8 mouse cellular contexts compared by ENCODE assay signal in genomic region chr11:67110168-67110948, GRCm38 (mm10). TPM values are rescaled to one million over a fixed set of nuclear protein-coding genes. Genes with fewer than 3 reads are reported as not detected.
DNase-seq lines count a peak whose midpoint lies in the region; TF ChIP-seq lines count a peak whose summit lies in the region.
"Had no signal": no experiment of that assay in that cellular context is flagged by ENCODE, and none has a peak within 500 bp of the region (broad histone marks: within the 10 kb centered on the region; RNA-seq: fewer than 3 reads in every experiment).

No protein-coding gene starts in this region.

- H3K4me1 ChIP-seq in MEL (ENCODE audit: control insufficient read depth in 1 of 2, insufficient read depth in 2 of 2, low read length in 2 of 2), result no peaks in the 10 kb centered on the region
- H3K4me1 ChIP-seq in bone marrow, adult 2 months (ENCODE audit: control insufficient read depth, insufficient read depth, low read length), result no peaks in the 10 kb centered on the region
- H3K4me1 ChIP-seq in embryonic fibroblast, embryonic 13.5 days (ENCODE audit: control insufficient read depth, insufficient read depth, low read length), result no peaks in the 10 kb centered on the region

- no peaks in the 10 kb centered on the region; a peak in 1 of 4 replicates for H3K27me3 ChIP-seq in MEL (ENCODE audit: control insufficient read depth in 1 of 2, insufficient read depth in 2 of 2, low read length in 2 of 2)

- intact Hi-C loops in heart, postnatal 14 days (cut with DNase I), result loop anchor here (10.0 kb wide), 1 partner anchor 564 kb away; no protein-coding TSS in a partner anchor

- DNase-seq in MEL (ENCODE audit: low read depth, low spot score), result peak; percentile 70
- DNase-seq in heart, postnatal 14 days, result peak; percentile 63 to 74
- peak; percentile 75 for DNase-seq in layer of hippocampus, adult 9-10 months (ENCODE audit: low spot score)
- peak; percentile 74 for DNase-seq in lung, postnatal 14 days
- peak; percentile 60 for DNase-seq in retina, postnatal 7 days (ENCODE audit: low read depth, low spot score)

- no peak for TF ChIP-seq POLR2A in MEL (IDR thresholded peaks at IDR 0.05; ENCODE audit: control insufficient read depth in 1 of 2, insufficient read depth in 1 of 2, low read depth in 1 of 2, low read length in 2 of 2, poor library complexity in 1 of 2)
- TF ChIP-seq POLR2A in bone marrow, adult 2 months (IDR thresholded peaks at IDR 0.05; ENCODE audit: borderline replicate concordance, control insufficient read depth, low read depth, low read length), result no peak
- TF ChIP-seq POLR2A in embryonic fibroblast, embryonic 13.5 days (IDR thresholded peaks at IDR 0.05; ENCODE audit: low read depth, low read length), result no peak

- no peaks in the 10 kb centered on the region for H3K36me3 ChIP-seq in MEL (ENCODE audit: control insufficient read depth in 1 of 2, insufficient read depth in 2 of 2, low read length in 2 of 2)
- H3K36me3 ChIP-seq: limb, embryonic 15.5 days had no signal

- TF ChIP-seq EP300 in MEL (IDR thresholded peaks at IDR 0.05; ENCODE audit: low read depth in 1 of 2, low read length in 2 of 2), result no peak

- no peak overlapping the region for H3K4me3 ChIP-seq in MEL (ENCODE audit: control insufficient read depth in 1 of 2, insufficient read depth in 1 of 2, low read depth in 2 of 2, low read length in 2 of 2)
- H3K4me3 ChIP-seq in bone marrow, adult 2 months (replicated peaks; ENCODE audit: control insufficient read depth, low read depth, low read length), result no peak overlapping the region
- no peak overlapping the region for H3K4me3 ChIP-seq in embryonic fibroblast, embryonic 13.5 days (ENCODE audit: insufficient read depth, low read length)
- H3K4me3 ChIP-seq: limb, embryonic 15.5 days had no signal

- peak; percentile 84 to 91 (median 86) for TF ChIP-seq CTCF in MEL (IDR thresholded peaks at IDR 0.05 in 2 of 3, conservative IDR thresholded peaks at IDR 0.05 in 1 of 3; ENCODE audit: control insufficient read depth in 1 of 3, insufficient read depth in 1 of 3, low read depth in 2 of 3, low read length in 3 of 3, poor library complexity in 1 of 3, severe bottlenecking in 1 of 3)
- peak; percentile 83 for TF ChIP-seq CTCF in bone marrow, adult 2 months (IDR thresholded peaks at IDR 0.05; ENCODE audit: control insufficient read depth, insufficient read depth, low read length)
- peak; percentile 73 for TF ChIP-seq CTCF in embryonic fibroblast, embryonic 13.5 days (IDR thresholded peaks at IDR 0.05; ENCODE audit: borderline replicate concordance, insufficient read depth, low read length)

- no peak overlapping the region for H3K27ac ChIP-seq in MEL (ENCODE audit: control insufficient read depth, low read depth, low read length)
- no peak overlapping the region for H3K27ac ChIP-seq in bone marrow, adult 2 months (ENCODE audit: control insufficient read depth, insufficient read depth, low read depth, low read length, poor library complexity)
- no peak overlapping the region for H3K27ac ChIP-seq in embryonic fibroblast, embryonic 13.5 days (ENCODE audit: insufficient read depth, low read length)
- H3K27ac ChIP-seq: limb, embryonic 15.5 days had no signal

- peak; percentile 73 for TF ChIP-seq RAD21 in MEL (IDR thresholded peaks at IDR 0.05; ENCODE audit: low read depth, low read length)

- 29% methylated on average over 5 of the region's 5 CpGs for WGBS in bone marrow, adult 2 months

- H3K79me2 ChIP-seq in MEL (ENCODE audit: control insufficient read depth, insufficient read depth, low read length, poor library complexity), result no peaks in the 10 kb centered on the region

- H3K9ac ChIP-seq in MEL (ENCODE audit: control insufficient read depth, low read depth, low read length, poor library complexity, severe bottlenecking), result no peak overlapping the region
- H3K9ac ChIP-seq: limb, embryonic 15.5 days had no signal

- H3K9me3 ChIP-seq in MEL (replicated peaks; ENCODE audit: insufficient read depth, low read length), result no peaks in the 10 kb centered on the region
- H3K9me3 ChIP-seq: limb, embryonic 15.5 days had no signal

TF ChIP-seq in MEL, 35 proteins besides CTCF, POLR2A, EP300 and RAD21:
- no peak for TF ChIP-seq ZNF384 (IDR thresholded peaks at IDR 0.05; ENCODE audit: low read depth, low read length)
- no peak for TF ChIP-seq HCFC1 (IDR thresholded peaks at IDR 0.05; ENCODE audit: low read depth, low read length)
- TF ChIP-seq GATA1 (IDR thresholded peaks at IDR 0.05; ENCODE audit: low read depth, low read length), result 0 out of 2 replicates have a peak, but pooled peaks have one; percentile 22
- TF ChIP-seq SMC3 (IDR thresholded peaks at IDR 0.05; ENCODE audit: low read depth, low read length), result peak; percentile 66
- no peak for TF ChIP-seq KAT2A (conservative IDR thresholded peaks at IDR 0.05; ENCODE audit: low read depth, low read length)
- no peak for TF ChIP-seq USF1 (IDR thresholded peaks at IDR 0.05; ENCODE audit: low read depth, low read length)
- no peak for TF ChIP-seq MYC (IDR thresholded peaks at IDR 0.05; ENCODE audit: low read depth, low read length)
- no peak for TF ChIP-seq NRF1 (IDR thresholded peaks at IDR 0.05; ENCODE audit: insufficient read depth, low read depth, low read length, poor library complexity, severe bottlenecking)
- TF ChIP-seq MAZ (IDR thresholded peaks at IDR 0.05; ENCODE audit: low read depth, low read length), result no peak
- TF ChIP-seq TBP (IDR thresholded peaks at IDR 0.05; ENCODE audit: low read depth, low read length), result no peak
- TF ChIP-seq ZMIZ1 (IDR thresholded peaks at IDR 0.05; ENCODE audit: low read depth, low read length), result no peak
- TF ChIP-seq ETS1 (IDR thresholded peaks at IDR 0.05; ENCODE audit: low read depth, low read length), result no peak
- TF ChIP-seq NELFE (IDR thresholded peaks at IDR 0.05; ENCODE audit: low read depth, low read length), result no peak
- no peak for TF ChIP-seq TAL1 (IDR thresholded peaks at IDR 0.05; ENCODE audit: low read length)
- TF ChIP-seq E2F4 (IDR thresholded peaks at IDR 0.05; ENCODE audit: borderline replicate concordance, low read depth, low read length), result no peak
- no peak for TF ChIP-seq POLR2AphosphoS5 (IDR thresholded peaks at IDR 0.05; ENCODE audit: borderline replicate concordance, low read depth, low read length)
- TF ChIP-seq RCOR1 (IDR thresholded peaks at IDR 0.05; ENCODE audit: low read depth, low read length), result no peak
- no peak for TF ChIP-seq USF2 (IDR thresholded peaks at IDR 0.05; ENCODE audit: borderline replicate concordance in 1 of 2, insufficient read depth in 1 of 2, low read depth in 1 of 2, low read length in 2 of 2)
- TF ChIP-seq ZC3H11A (IDR thresholded peaks at IDR 0.05; ENCODE audit: low read depth, low read length), result peak; percentile 44; the same call in 1 of the 2 replicates
- TF ChIP-seq POLR2AphosphoS2 (IDR thresholded peaks at IDR 0.05; ENCODE audit: low read length), result no peak

RNA-seq across cellular contexts. Expression of gene Myh3, which starts 32.3 kb away (rescaled TPM):
- 0.81 and 1.5 TPM in 2 replicates for total RNA-seq in MEL (2012; rRNA removed)
- polyA plus RNA-seq in MEL (2012; ENCODE audit: insufficient read depth in 1 of 2, insufficient read length in 2 of 2, low read depth in 1 of 2, low replicate concordance in 2 of 2, missing spikeins in 1 of 2), result 1 to 10 TPM in 1 of 2 experiments, not detected in 1; 1.7 TPM
- not detected in 2 replicates for polyA plus RNA-seq in bone marrow, adult 2 months (2011; ENCODE audit: insufficient read depth, insufficient read length, low replicate concordance, missing spikeins)
- polyA plus RNA-seq in embryonic fibroblast, embryonic 13.5 days (2011; ENCODE audit: insufficient read length, low read depth, missing spikeins), result not detected in 2 replicates
- not detected for total RNA-seq in heart, postnatal 14 days (2021)

RNA-seq across cellular contexts. Expression of gene Sco1, which starts 57.9 kb away (rescaled TPM):
- 29.8 and 32.9 TPM in 2 replicates for total RNA-seq in MEL (2012; rRNA removed)
- 10 to 100 TPM in 1 of 2 experiments, not detected in 1; 14.1 TPM for polyA plus RNA-seq in MEL (2012; ENCODE audit: insufficient read depth in 1 of 2, insufficient read length in 2 of 2, low read depth in 1 of 2, low replicate concordance in 2 of 2, missing spikeins in 1 of 2)
- 3.2 and 5.0 TPM in 2 replicates for polyA plus RNA-seq in bone marrow, adult 2 months (2011; ENCODE audit: insufficient read depth, insufficient read length, low replicate concordance, missing spikeins)
- 21.2 and 23.6 TPM in 2 replicates for polyA plus RNA-seq in embryonic fibroblast, embryonic 13.5 days (2011; ENCODE audit: insufficient read length, low read depth, missing spikeins)
- 10 to 100 TPM; 17.3 to 17.9 TPM for total RNA-seq in heart, postnatal 14 days (2021)

RNA-seq across cellular contexts. Expression of gene Adprm, which starts 58.0 kb away (rescaled TPM):
- 23.0 and 27.8 TPM in 2 replicates for total RNA-seq in MEL (2012; rRNA removed)
- 100 to 1,000 TPM in 1 of 2 experiments, 10 to 100 TPM in 1; 19.7 to 531 TPM for polyA plus RNA-seq in MEL (2012; ENCODE audit: insufficient read depth in 1 of 2, insufficient read length in 2 of 2, low read depth in 1 of 2, low replicate concordance in 2 of 2, missing spikeins in 1 of 2)
- 6.9 and 15.4 TPM in 2 replicates for polyA plus RNA-seq in bone marrow, adult 2 months (2011; ENCODE audit: insufficient read depth, insufficient read length, low replicate concordance, missing spikeins)
- polyA plus RNA-seq in embryonic fibroblast, embryonic 13.5 days (2011; ENCODE audit: insufficient read length, low read depth, missing spikeins), result 22.4 and 22.7 TPM in 2 replicates
- 10 to 100 TPM; 13.8 to 15.9 TPM for total RNA-seq in heart, postnatal 14 days (2021)
